Mouse (Mus musculus) gastrocnemius, postnatal 14 days (tissue): ENCODE data around the gene Olfr998. TPM values are rescaled to one million over a fixed set of nuclear protein-coding genes. Genes with fewer than 3 reads are reported as not detected.
"Not testable (repeated sequence)": the region's sequence is repeated elsewhere in the genome, so short reads cannot be mapped to it uniquely, and the experiment has no call there.

ENCODE experiments used
- DNase-seq: peaks from one replicate; pipeline ENCODE4 v3.0.0; 2021; ENCODE audit warnings: mixed read lengths
- intact Hi-C: fragments of 180-260 bp; cut with DNase I; formaldehyde crosslinking; loops from one replicate; pipeline ENCODE4 v1.15.1; 2025; ENCODE audit warnings: low total_unique reads
- long read RNA-seq, 2 experiments: library from polyadenylated mRNA; stranded (forward); transcript quantifications; one replicate each; pipeline ENCODE4 v2.0.0; 2021
- total RNA-seq, 2 experiments: library from RNA; stranded (reverse); gene quantifications; 2 replicates each; pipeline ENCODE4 v1.2.3; 2021

Gene Olfr998
- not detected for total RNA-seq
- long read RNA-seq, experiment 1 = 0 reads
- long read RNA-seq, experiment 2 = 0 reads

DNA sequence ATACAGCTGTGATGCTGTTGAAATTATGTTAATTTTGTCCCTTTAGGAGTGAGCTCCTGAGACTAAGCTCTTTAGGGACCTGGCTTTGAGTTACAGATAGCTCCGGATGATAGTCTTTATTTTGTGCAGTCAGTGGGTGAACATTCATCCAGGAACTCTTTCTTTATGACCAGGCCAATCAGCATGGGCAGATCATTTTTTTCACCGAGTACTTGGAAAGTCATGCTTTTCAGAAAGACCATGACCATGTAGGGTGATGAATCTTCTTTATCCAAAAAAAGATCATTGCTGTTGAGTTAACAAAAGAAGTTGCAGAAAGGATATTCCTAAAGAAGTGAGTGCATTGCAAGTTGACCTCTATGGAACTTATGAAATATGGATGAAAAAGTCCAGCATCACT is at the start of gene Olfr998:
Olfr998 (plus strand) TSS at position 301 of the 400 bp plus-strand sequence.
- DNase-seq, intact Hi-C loops: not testable (repeated sequence)

DNA sequence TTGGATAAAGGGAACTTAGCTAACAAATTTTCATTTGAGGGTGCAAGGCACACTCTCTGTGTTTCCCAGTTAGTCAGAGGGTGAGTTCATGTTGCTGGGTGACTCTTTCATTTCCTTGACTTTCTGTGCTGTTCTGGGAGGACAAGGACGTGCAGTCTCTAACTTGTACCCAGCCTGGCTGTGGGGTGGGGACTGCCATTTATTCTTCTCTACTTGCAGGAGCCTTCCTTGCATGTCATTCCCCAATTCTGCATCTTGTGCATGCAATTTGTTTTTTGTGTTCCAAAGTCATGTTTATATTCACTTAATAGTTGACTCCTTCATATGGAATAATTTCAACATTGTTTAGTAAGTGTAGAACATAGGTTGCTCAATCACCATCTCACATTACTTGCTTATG is 33.9 kb upstream of the Olfr998 start:
- DNase-seq = no peak
- intact Hi-C loops = no loop called here

- no peak for DNase-seq
- intact Hi-C loops = loop anchor here (2.0 kb wide), 1 partner anchor 437 kb away; no protein-coding TSS in a partner anchor
These were observed 28.5 kb upstream of the Olfr998 start for GRCm38 (mm10) chr2:85560226-85560625.

DNA sequence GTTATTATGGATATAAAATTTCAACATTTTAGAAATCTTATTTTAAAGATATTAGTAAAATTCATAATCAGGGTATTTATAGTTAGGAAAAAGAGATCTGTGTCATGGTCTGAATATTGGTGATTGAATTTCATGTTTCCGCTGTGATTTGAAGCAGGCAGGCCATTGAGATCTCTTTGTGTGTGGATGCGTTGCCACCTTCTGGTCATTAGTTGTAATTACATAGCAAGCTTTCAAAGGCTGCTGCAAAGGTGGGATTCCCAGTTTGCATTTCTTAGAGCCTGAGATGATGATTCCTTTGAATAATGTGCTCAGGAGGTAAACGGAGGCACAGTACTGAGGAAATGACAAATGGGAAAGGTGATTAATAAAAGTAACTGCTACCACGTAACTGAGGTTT is 27.6 kb upstream of the Olfr998 start:
- intact Hi-C loops = loop anchor here (2.0 kb wide), 1 partner anchor 438 kb away; no protein-coding TSS in a partner anchor
- no peak for DNase-seq

DNA sequence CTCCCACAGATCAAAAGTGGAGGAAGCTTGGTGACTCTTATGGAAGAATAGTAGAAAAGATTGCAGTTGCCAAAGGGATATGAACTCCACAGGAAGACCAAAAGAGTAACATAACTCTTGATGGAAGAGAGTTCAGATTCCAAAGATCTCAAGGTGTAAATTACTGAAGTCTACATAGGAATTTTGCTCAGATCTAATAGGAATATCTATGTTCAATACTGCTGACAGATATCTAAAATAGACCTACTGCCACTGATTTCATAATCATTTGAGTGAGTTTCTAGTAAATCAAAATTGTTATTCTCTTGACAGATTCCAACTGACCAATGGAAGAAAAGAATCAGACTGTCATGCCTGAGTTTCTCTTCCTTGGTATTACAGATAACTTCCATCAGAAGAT is 9.8 kb upstream of the Olfr998 start, which contains the start of gene Olfr996:
Olfr996 (plus strand) TSS at position 301 of the 400 bp plus-strand sequence.
- intact Hi-C loops = no loop called here
- no peak for DNase-seq

DNA sequence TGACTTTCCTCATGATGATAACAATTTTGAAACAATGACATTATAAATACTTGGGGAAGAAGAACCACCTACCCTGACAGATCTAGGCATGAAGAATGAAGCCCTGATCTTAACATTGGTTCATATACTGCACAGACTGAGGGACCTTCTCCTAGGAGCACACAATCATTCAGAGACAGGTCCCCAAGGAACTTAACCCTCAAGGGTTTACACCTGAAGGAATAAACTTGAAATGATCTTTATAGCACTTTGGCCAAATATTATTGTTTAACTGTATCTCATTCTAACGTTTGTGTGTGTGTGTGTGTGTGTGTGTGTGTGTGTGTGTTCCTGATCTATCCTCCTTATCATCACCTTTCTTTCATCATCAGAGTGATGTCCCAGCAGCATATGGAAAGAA is 23.1 kb downstream of the Olfr998 start, which contains the start of gene Olfr1000:
Olfr1000 (minus strand) TSS at position 101 of the 400 bp plus-strand sequence.
- intact Hi-C loops = no loop called here
- no peak for DNase-seq

Other genes with a start within 250 kb of the Olfr998 start
- not detected for gene Olfr987, start 249.6 kb upstream of the Olfr998 start, total RNA-seq
- not detected for gene Olfr988, start 225.7 kb upstream of the Olfr998 start, total RNA-seq
- gene Olfr992, start 179.5 kb upstream of the Olfr998 start, total RNA-seq = not detected
- gene Olfr993, start 174.1 kb upstream of the Olfr998 start, total RNA-seq = not detected
- gene Olfr994, start 152.5 kb upstream of the Olfr998 start, total RNA-seq = not detected
- gene Olfr995, start 145.3 kb upstream of the Olfr998 start, total RNA-seq = not detected
- not detected for gene 4833423E24Rik, start 69.9 kb upstream of the Olfr998 start, total RNA-seq
- not detected for gene Olfr996, start 9.7 kb upstream of the Olfr998 start, total RNA-seq
- gene Olfr1000, start 23.0 kb downstream of the Olfr998 start, total RNA-seq = not detected
- gene Olfr1002, start 61.8 kb downstream of the Olfr998 start, total RNA-seq = not detected
- gene Olfr154, start 75.5 kb downstream of the Olfr998 start, total RNA-seq = not detected
- gene Olfr1006, start 89.8 kb downstream of the Olfr998 start, total RNA-seq = not detected
- gene Olfr1008, start 100.5 kb downstream of the Olfr998 start, total RNA-seq = not detected
- gene Olfr1009, start 126.5 kb downstream of the Olfr998 start, total RNA-seq = not detected
- not detected for gene Olfr1012, start 173.8 kb downstream of the Olfr998 start, total RNA-seq
- not detected for gene Olfr1013, start 178.2 kb downstream of the Olfr998 start, total RNA-seq
- not detected for gene Olfr1014, start 183.8 kb downstream of the Olfr998 start, total RNA-seq
- gene Olfr1015, start 193.1 kb downstream of the Olfr998 start, total RNA-seq = not detected
- not detected for gene Olfr1016, start 213.6 kb downstream of the Olfr998 start, total RNA-seq
- gene Olfr1018, start 229.5 kb downstream of the Olfr998 start, total RNA-seq = not detected